Mouse (Mus musculus) forebrain, embryonic 12.5 days (tissue): Measurements from ENCODE around the gene Ier5l. TPM values are rescaled to one million over a fixed set of nuclear protein-coding genes. Genes with fewer than 3 reads are reported as not detected.

Experiments
- ATAC-seq: fragments of 200-750 bp; cut with Nextera tagmentation; 2 replicates; pipeline ENCODE4 v1.8.0; 2017; ENCODE audit warnings: moderate TSS enrichment; ENCODE audit not compliant: low FRiP score
- H3K27ac ChIP-seq: fragments of 300-500 bp; sonication (generic); 2 replicates; pipeline ENCODE4 v1.5.1; 2016; ENCODE audit warnings: mild to moderate bottlenecking
- H3K27me3 ChIP-seq: fragments of 300-500 bp; sonication (generic); 2 replicates; pipeline ENCODE4 v1.6.1; 2016; ENCODE audit warnings: mild to moderate bottlenecking
- H3K36me3 ChIP-seq: fragments of 300-500 bp; sonication (generic); replicated peaks from 2 replicates; pipeline ENCODE4 v1.6.1; 2016; ENCODE audit warnings: mild to moderate bottlenecking
- H3K4me1 ChIP-seq: fragments of 300-500 bp; sonication (generic); 2 replicates; pipeline ENCODE4 v1.6.1; 2016
- H3K4me2 ChIP-seq: fragments of 300-500 bp; sonication (generic); 2 replicates; pipeline ENCODE4 v1.6.1; 2016; ENCODE audit warnings: mild to moderate bottlenecking, moderate library complexity
- H3K4me3 ChIP-seq: fragments of 300-500 bp; sonication (generic); replicated peaks from 2 replicates; pipeline ENCODE4 v1.5.1; 2016; ENCODE audit warnings: mild to moderate bottlenecking
- H3K9ac ChIP-seq: fragments of 300-500 bp; sonication (generic); 2 replicates; pipeline ENCODE4 v1.6.1; 2016; ENCODE audit warnings: mild to moderate bottlenecking
- H3K9me3 ChIP-seq: fragments of 300-500 bp; sonication (generic); 2 replicates; pipeline ENCODE4 v1.6.1; 2016
- WGBS: fragments of 180-500 bp; shearing (Covaris S2); methylation state at CpG from one replicate; pipeline ENCODE4 v1.1.7; 2016; 5-methylcytosine and 5-hydroxymethylcytosine counted together
- polyA plus RNA-seq: library from polyadenylated mRNA; unstranded; fragments of >200 nt; fragmentation: Nextera tagmentation; extraction: Ambion mirVana; gene quantifications from 2 replicates; pipeline ENCODE4 v1.2.1, GENCODE M21; 2016

The Ier5l gene
- polyA plus RNA-seq, 1 experiment from 2014 or later = 2.7 TPM

GRCm38 (mm10) chr2:30446891-30447826 is 26.9 kb downstream of the Ier5l start:
- H3K4me2 ChIP-seq = no peak overlapping the region
- peaks cover 62% of the 10 kb centered on the region for H3K36me3 ChIP-seq
- H3K27me3 ChIP-seq = no peaks in the 10 kb centered on the region
- H3K9me3 ChIP-seq = 0 out of 2 replicates have a peak, but pooled peaks cover 5% of the 10 kb centered on the region
- ATAC-seq = no peak
- 88% methylated on average over 10 of the region's 10 CpGs for WGBS
- H3K4me1 ChIP-seq = peaks cover 24% of the 10 kb centered on the region
- no peak overlapping the region for H3K4me3 ChIP-seq
- no peak overlapping the region for H3K27ac ChIP-seq
- H3K9ac ChIP-seq = no peak overlapping the region

- H3K4me2 ChIP-seq = no peak overlapping the region
- H3K4me3 ChIP-seq = no peak overlapping the region
- no peaks in the 10 kb centered on the region for H3K27me3 ChIP-seq
- 28% methylated on average over 2 of the region's 2 CpGs for WGBS
- H3K27ac ChIP-seq = peak overlapping the region; percentile 53; the same call in 1 of the 2 replicates
- no peak overlapping the region for H3K9ac ChIP-seq
- peaks cover 57% of the 10 kb centered on the region for H3K36me3 ChIP-seq
- H3K9me3 ChIP-seq = 0 out of 2 replicates have a peak, but pooled peaks cover 4% of the 10 kb centered on the region
- no peak for ATAC-seq
- H3K4me1 ChIP-seq = peaks cover 42% of the 10 kb centered on the region
These were observed 28.7 kb downstream of the Ier5l start for GRCm38 (mm10) chr2:30445312-30445711.

- Histone ChIP-seq H3K4me1 (peaks cover 48% of the 10 kb centered on the region), H3K4me2 (no peak overlapping the region), H3K9ac (peak overlapping the region; percentile 26; the same call in 1 of the 2 replicates), H3K4me3 (no peak overlapping the region), H3K27ac (no peak overlapping the region), H3K27me3 (no peaks in the 10 kb centered on the region), H3K36me3 (peaks cover 56% of the 10 kb centered on the region), H3K9me3 (no peaks in the 10 kb centered on the region)
- ATAC-seq = no peak
These were observed 29.6 kb downstream of the Ier5l start for GRCm38 (mm10) chr2:30444450-30444849.

DNA sequence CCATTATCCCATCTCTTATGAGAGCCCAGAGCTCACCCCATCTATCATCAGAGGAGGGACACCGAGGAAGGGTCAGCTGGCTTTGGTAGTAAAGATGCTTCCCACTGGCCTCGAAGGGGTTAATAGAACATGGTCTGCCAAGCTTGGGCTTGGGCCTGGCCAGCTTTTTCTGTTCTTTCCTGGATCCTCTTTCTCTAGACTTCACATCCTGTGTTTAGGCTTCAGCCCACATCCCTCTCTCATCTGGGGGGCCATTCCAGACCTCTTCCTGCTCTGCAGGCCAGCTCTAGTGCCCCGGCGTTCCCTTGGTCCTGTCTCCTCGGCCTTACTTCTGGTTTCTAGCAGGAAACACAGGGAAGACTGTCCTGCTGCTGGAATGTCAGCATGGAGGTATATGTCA is 30.0 kb downstream of the Ier5l start:
- no peak overlapping the region for H3K4me2 ChIP-seq
- 95% methylated on average over 5 of the region's 5 CpGs for WGBS
- H3K27ac ChIP-seq = no peak overlapping the region
- no peaks in the 10 kb centered on the region for H3K27me3 ChIP-seq
- H3K9me3 ChIP-seq = no peaks in the 10 kb centered on the region
- peaks cover 48% of the 10 kb centered on the region for H3K4me1 ChIP-seq
- peak overlapping the region; percentile 26; the same call in 1 of the 2 replicates for H3K9ac ChIP-seq
- peaks cover 56% of the 10 kb centered on the region for H3K36me3 ChIP-seq
- H3K4me3 ChIP-seq = no peak overlapping the region
- ATAC-seq = no peak

DNA sequence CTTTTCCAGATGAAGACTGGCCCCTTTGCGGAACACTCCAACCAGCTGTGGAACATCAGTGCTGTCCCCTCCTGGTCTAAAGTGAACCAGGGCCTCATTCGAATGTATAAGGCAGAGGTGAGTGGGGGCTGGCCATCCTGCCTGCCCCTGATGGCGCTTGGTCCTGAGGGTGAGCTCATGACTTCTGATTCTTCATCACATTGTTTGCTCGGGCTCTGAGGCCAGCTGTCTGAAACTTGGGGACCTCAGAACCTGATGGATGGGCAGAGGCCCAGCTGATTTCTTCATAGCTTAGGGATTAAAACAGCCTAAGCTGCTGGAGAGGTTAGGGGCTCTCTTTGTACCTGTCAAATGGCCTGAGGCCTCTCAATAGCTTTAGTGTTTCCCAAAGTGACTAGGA is 30.7 kb downstream of the Ier5l start:
- Histone ChIP-seq H3K9me3 (no peaks in the 10 kb centered on the region), H3K27me3 (no peaks in the 10 kb centered on the region), H3K9ac (0 out of 2 replicates have a peak overlapping the region, but pooled peaks have one; percentile 55), H3K4me1 (peaks cover 48% of the 10 kb centered on the region), H3K27ac (peak overlapping the region; percentile 98), H3K36me3 (peaks cover 61% of the 10 kb centered on the region), H3K4me3 (no peak overlapping the region), H3K4me2 (no peak overlapping the region)
- WGBS = 61% methylated on average over 4 of the region's 4 CpGs
- no peak for ATAC-seq

DNA sequence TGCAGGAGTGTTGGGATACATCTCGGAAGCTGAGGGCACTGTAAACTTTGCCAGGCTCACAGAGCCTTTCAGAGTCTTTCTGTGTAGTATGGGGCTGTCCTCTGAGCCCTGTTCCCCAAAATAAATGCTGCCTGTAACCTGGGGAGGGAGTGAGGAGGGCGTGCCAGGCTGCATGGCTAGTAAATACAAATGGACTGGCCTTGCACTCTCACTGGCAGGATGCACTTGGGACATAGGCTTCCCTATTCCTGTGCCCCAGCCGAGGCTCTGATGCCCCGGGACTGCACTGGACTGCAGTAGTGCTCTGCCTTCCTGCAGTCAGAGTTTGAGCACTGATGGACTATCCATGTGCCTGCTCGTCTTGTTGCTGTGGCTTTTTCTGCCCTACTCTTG is 31.5 kb downstream of the Ier5l start:
- ATAC-seq = no peak
- peaks cover 67% of the 10 kb centered on the region for H3K36me3 ChIP-seq
- WGBS = 52% methylated on average over 5 of the region's 5 CpGs
- peaks cover 48% of the 10 kb centered on the region for H3K4me1 ChIP-seq
- peak overlapping the region; percentile 55 for H3K9ac ChIP-seq
- no peak overlapping the region for H3K4me3 ChIP-seq
- no peaks in the 10 kb centered on the region for H3K27me3 ChIP-seq
- peak overlapping the region; percentile 43 for H3K4me2 ChIP-seq
- H3K9me3 ChIP-seq = no peaks in the 10 kb centered on the region
- peak overlapping the region; percentile 98 for H3K27ac ChIP-seq

DNA sequence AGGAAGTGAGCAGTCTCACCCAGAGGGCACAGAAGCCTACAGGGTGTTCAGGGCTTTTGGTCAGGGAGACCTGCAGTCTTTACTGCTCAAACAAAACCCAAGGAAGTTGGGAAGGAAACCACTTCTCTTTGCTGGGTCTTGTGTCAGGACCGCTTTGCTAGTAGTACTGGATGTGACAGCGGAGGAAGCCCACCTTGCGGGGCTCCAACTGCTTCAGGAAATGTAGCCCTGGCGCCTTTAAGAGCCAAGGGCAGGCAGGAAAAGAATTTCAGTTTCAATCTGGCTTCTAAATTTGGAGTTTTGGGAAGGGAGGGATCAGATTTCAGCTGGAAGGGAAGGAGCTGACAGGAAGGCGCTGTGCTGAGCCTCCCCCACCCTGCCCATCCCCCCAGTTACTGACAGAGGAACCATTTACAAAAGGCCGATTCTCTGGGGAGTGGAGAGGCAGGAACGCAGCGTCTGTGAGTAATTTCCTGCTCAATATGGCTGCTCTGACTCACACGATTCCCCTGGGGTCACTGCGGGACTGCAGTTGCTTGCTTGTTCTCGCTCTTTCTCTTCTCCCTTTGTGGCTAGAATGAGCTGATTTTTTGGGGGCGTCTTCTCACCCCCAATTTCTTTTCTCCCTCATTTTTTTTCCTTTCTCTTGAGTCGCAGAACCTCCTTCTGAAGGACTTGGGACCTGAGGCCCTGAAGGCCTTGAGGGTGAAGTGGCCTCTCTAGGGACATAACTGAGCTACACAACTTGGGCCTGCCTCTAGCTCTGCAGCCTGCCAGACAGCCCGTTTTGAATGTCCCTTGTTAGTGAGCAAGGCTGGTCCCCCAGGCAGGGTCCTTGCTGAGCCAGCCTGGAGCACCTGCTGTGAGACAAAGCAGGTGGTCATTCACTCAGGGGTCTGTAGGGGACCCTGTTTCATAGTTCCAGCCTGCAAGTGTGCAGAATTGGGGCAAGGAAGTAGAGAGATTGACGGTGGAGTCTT is 32.2 kb downstream of the Ier5l start:
- Histone ChIP-seq H3K27me3 (no peaks in the 10 kb centered on the region), H3K36me3 (peaks cover 66% of the 10 kb centered on the region), H3K9me3 (no peaks in the 10 kb centered on the region), H3K27ac (peak overlapping the region; percentile 98), H3K4me1 (peaks cover 48% of the 10 kb centered on the region), H3K4me3 (0 out of 2 replicates have a peak overlapping the region, but pooled peaks have one; percentile 8), H3K9ac (peak overlapping the region; percentile 55), H3K4me2 (peak overlapping the region; percentile 43)
- 2% methylated on average over 15 of the region's 15 CpGs for WGBS
- ATAC-seq = peak; percentile 82

- no peaks in the 10 kb centered on the region for H3K27me3 ChIP-seq
- peaks cover 62% of the 10 kb centered on the region for H3K36me3 ChIP-seq
- peaks cover 48% of the 10 kb centered on the region for H3K4me1 ChIP-seq
- 19% methylated on average over 12 of the region's 12 CpGs for WGBS
- ATAC-seq = peak; percentile 37
- H3K27ac ChIP-seq = peak overlapping the region; percentile 98
- H3K9ac ChIP-seq = 0 out of 2 replicates have a peak overlapping the region, but pooled peaks have one; percentile 7
- H3K4me2 ChIP-seq = peak overlapping the region; percentile 43
- no peaks in the 10 kb centered on the region for H3K9me3 ChIP-seq
- H3K4me3 ChIP-seq = no peak overlapping the region
These were observed 33.1 kb downstream of the Ier5l start for GRCm38 (mm10) chr2:30440701-30441517.

DNA sequence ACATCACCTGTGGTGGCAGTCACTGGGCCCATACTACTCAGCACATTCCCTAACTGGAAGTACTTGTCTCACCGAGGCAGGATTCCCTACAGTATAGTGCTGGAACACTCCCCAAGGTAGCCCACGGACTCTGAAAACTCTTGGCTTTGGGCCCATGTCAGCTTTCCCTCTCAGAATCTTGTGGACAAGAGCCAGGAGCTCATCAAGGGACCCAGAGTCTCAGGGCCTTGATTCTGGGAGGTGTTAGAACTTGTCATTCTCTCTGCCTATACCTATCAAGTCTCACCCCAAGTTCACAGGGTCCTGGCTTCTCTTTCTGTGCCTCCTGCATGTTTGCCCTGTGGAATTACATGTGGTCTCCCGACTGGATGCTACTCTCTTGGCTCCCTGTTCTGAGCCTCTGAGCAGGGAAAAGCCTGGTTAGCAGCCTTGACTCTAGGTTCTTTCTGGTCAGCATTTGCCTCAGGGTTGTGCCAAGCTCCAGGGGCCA is 33.8 kb downstream of the Ier5l start:
- no peaks in the 10 kb centered on the region for H3K9me3 ChIP-seq
- H3K27ac ChIP-seq = peak overlapping the region; percentile 98
- no peak overlapping the region for H3K4me2 ChIP-seq
- peaks cover 42% of the 10 kb centered on the region for H3K4me1 ChIP-seq
- H3K27me3 ChIP-seq = no peaks in the 10 kb centered on the region
- peaks cover 60% of the 10 kb centered on the region for H3K36me3 ChIP-seq
- ATAC-seq = no peak
- WGBS = 70% methylated on average over 3 of the region's 3 CpGs
- H3K4me3 ChIP-seq = no peak overlapping the region
- 0 out of 2 replicates have a peak overlapping the region, but pooled peaks have one; percentile 7 for H3K9ac ChIP-seq

DNA sequence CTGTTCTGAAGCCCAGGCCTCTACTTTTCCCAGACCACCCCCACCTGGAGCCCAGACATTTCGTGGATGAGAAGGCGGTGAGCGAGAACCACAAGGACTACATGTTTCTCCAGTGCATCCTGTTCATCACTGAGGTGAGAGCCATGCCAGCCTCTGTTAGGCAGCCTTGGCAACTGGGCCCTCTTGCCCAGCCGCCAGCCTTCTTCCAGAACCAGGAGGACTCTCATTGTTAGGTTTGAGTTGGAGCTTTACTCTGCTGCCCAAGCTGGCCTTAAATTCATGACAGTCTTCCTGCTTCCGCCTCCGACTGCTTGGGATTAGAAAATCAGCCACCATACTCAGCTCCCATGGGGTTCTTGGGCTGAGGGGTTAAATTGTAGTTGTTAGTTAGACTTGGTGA is 34.4 kb downstream of the Ier5l start:
- H3K9ac ChIP-seq = no peak overlapping the region
- 93% methylated on average over 6 of the region's 6 CpGs for WGBS
- peaks cover 59% of the 10 kb centered on the region for H3K36me3 ChIP-seq
- no peak for ATAC-seq
- no peaks in the 10 kb centered on the region for H3K27me3 ChIP-seq
- H3K4me3 ChIP-seq = no peak overlapping the region
- H3K27ac ChIP-seq = peak overlapping the region; percentile 98
- H3K4me1 ChIP-seq = peaks cover 39% of the 10 kb centered on the region
- H3K4me2 ChIP-seq = no peak overlapping the region
- no peaks in the 10 kb centered on the region for H3K9me3 ChIP-seq

DNA sequence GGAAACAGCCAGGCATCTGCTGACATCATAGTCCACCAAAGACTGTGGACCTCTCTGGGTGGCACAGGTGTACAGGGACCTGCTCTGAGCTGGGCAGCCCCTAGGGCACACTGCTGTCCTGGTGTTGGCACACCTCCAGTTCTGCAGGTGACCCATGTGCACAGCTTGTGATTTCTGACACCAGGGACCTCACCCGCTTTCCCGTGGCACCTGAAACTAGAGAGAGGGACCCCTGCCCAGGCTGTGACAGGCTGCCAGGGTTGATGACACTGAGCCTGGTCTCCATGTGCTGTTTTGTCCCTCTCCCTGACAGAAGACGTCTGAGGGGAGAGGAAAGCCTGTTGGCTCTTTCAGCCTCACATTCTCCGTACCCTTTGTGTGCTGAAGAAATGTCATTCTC is 36.2 kb downstream of the Ier5l start:
- no peak for ATAC-seq
- no peaks in the 10 kb centered on the region for H3K27me3 ChIP-seq

More for the DNA sequence above, 36.2 kb downstream of the Ier5l start:
- Histone ChIP-seq H3K36me3 (peaks cover 61% of the 10 kb centered on the region), H3K9ac (no peak overlapping the region), H3K4me1 (peaks cover 30% of the 10 kb centered on the region), H3K4me3 (no peak overlapping the region), H3K27ac (no peak overlapping the region), H3K4me2 (no peak overlapping the region), H3K9me3 (no peaks in the 10 kb centered on the region)
- 86% methylated on average over 4 of the region's 4 CpGs for WGBS
